Mouse (Mus musculus) G1E (cell line): ENCODE measurements around the gene Dkkl1.

Experiments used
- CTCF ChIP-seq: IDR thresholded peaks from 2 replicates; pipeline ENCODE4 v1.5.1; 2012; ENCODE audit warnings: low read depth, low read length, inconsistent platforms, mixed read lengths
- GATA1 ChIP-seq: IDR thresholded peaks from 2 replicates; pipeline ENCODE4 v1.6.1; 2012; ENCODE audit warnings: borderline replicate concordance, low read length, inconsistent platforms, mixed read lengths
- GATA2 ChIP-seq: IDR thresholded peaks from 2 replicates; pipeline ENCODE4 v1.6.1; 2012; ENCODE audit warnings: low read depth, low read length, inconsistent platforms, borderline replicate concordance
- POLR2AphosphoS5 ChIP-seq: IDR thresholded peaks from 2 replicates; pipeline ENCODE4 v1.6.1; 2012; ENCODE audit warnings: low read depth, low read length, inconsistent platforms; ENCODE audit not compliant: insufficient replicate concordance
- TAL1 ChIP-seq: conservative IDR thresholded peaks from 2 replicates; pipeline ENCODE4 v1.6.1; 2012; ENCODE audit warnings: low read depth, low read length, inconsistent platforms, mixed read lengths

DNA sequence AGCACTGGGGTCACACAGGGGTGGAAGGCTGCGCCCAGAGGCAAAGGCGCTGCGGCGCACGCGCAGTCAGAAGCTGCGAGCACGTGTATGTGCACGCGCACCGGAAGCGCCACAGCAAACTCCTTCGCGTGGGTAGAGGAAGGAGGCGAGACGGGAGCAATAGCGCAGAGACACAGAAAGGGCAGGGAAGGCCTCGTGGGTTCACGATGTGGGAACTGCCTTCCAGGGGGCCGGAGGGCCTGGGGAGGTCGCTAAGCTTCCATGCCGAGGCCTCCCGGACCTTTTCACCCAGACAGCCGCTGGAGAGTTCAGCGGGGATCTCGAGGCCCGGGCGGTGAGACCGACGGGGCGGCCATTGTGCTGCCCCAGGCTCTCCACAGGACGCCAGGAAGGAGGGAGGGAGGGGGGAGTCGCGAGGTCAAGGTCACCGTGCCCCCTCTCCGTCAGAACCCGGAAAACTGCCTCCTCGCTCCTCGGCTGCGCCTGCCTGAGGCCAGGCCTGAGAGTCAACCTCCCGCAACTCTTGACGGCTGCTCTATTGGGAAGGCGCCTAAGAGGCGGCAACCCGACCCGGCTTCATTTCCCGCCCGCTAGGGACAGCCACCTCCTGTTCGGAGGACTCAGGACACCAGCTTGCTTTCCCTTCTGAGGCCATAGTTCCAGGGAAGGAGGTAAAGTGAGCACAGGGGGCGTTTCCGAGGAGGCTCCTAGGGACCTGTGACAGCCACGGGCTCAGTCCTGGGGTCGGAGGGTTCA lies 28.9 kb upstream of the Dkkl1 start, which contains the start of gene Slc6a16:
- TF ChIP-seq CTCF = no peak
- no peak for TF ChIP-seq GATA1
- TF ChIP-seq POLR2AphosphoS5 = no peak
- TF ChIP-seq TAL1 = no peak
- TF ChIP-seq GATA2 = no peak
